In the genomic region with DNA sequence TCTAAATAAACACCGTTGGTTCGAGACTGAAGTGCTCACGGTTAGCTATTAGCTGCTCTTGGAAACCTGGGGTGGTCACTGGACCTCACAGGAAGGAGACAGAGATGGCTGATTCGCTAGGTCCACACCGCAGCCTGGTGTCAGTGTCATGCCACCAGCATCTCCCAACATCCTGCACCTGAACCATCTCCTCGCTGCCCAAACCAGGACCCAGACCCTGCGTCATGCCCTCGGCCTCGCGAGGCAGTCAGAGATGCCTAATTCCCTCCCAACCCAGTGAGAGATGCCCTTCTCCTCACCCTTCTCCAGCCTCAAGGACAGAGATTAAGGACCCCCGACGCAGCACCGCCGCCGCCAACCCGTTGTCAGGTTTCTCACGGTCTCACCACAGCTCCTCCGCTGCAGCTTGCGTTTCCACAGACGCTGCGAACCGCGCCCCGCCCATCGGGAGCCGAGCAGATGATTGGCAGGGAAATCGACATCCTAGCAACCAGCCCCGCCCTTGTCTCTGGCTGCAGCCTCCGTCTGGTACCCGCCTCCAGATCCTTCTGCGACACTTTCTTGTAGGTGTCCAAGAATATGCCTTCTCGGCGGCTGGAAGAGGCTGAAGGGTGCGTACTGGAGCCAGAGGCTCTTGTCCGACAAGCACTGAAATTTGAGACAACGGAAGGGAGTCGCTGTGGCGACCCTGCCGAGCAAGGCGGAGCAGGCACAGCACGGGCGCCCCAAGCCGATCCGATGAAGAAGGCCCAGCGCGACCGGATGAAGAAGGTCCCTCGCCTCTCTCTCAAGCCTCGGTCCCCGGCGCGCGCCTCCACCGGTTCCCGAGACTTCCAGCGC, we compare ENCODE assay signal across 8 mouse cellular contexts. TPM values are rescaled to one million over a fixed set of nuclear protein-coding genes. Genes with fewer than 3 reads are reported as not detected.
A peak's percentile ranks its signal among the peaks of the same experiment; 100 is the strongest.
DNase-seq lines count a peak whose midpoint lies in the region; ATAC-seq and TF ChIP-seq lines count a peak whose summit lies in the region.

Dzank1 (minus strand) TSS at position 434 of the 840 bp plus-strand sequence.
Polr3f (plus strand) TSS at position 738 of the 840 bp plus-strand sequence.

- peak within 1 kb of the TSS; percentile 69 for H3K4me3 ChIP-seq in bone marrow, adult 2 months (replicated peaks; ENCODE audit: control insufficient read depth, low read depth, low read length)
- H3K4me3 ChIP-seq in embryonic facial prominence, embryonic 15.5 days (replicated peaks) = peak within 1 kb of the TSS; percentile 72
- peak within 1 kb of the TSS; percentile 85 for H3K4me3 ChIP-seq in limb, embryonic 14.5 days (replicated peaks; ENCODE audit: low read length)
- peak within 1 kb of the TSS; percentile 98 for H3K4me3 ChIP-seq in midbrain, postnatal 0 days (ENCODE audit: low read depth, low read length)

- H3K4me2 ChIP-seq in embryonic facial prominence, embryonic 15.5 days (replicated peaks) = peak within 1 kb of the TSS; percentile 90
- peak within 1 kb of the TSS; percentile 76 for H3K4me2 ChIP-seq in limb, embryonic 14.5 days (replicated peaks; ENCODE audit: low read depth, low read length, severe bottlenecking)
- peak within 1 kb of the TSS; percentile 82 for H3K4me2 ChIP-seq in midbrain, postnatal 0 days (ENCODE audit: low read depth, low read length, poor library complexity, severe bottlenecking)

- WGBS in bone marrow, adult 2 months = under 1% methylated on average over 56 of the region's 56 CpGs
- 1% methylated on average over 56 of the region's 56 CpGs for WGBS in embryonic facial prominence, embryonic 15.5 days
- WGBS in limb, embryonic 14.5 days = 3% methylated on average over 47 of the region's 56 CpGs
- under 1% methylated on average over 56 of the region's 56 CpGs for WGBS in midbrain, postnatal 0 days

- peak within 1 kb of the TSS; percentile 78 for H3K27ac ChIP-seq in bone marrow, adult 2 months (ENCODE audit: control insufficient read depth, insufficient read depth, low read depth, low read length, poor library complexity)
- H3K27ac ChIP-seq in embryonic facial prominence, embryonic 15.5 days (replicated peaks) = peak within 1 kb of the TSS; percentile 93
- H3K27ac ChIP-seq in limb, embryonic 14.5 days (replicated peaks; ENCODE audit: low read depth, low read length) = peak within 1 kb of the TSS; percentile 92
- H3K27ac ChIP-seq in midbrain, postnatal 0 days (ENCODE audit: low read depth, low read length) = peak within 1 kb of the TSS; percentile 95

- TF ChIP-seq CTCF in bone marrow, adult 2 months (IDR thresholded peaks at IDR 0.05; ENCODE audit: control insufficient read depth, insufficient read depth, low read length) = no peak
- peak; percentile 30; the same call in 1 of the 2 replicates for TF ChIP-seq CTCF in midbrain, postnatal 0 days (IDR thresholded peaks at IDR 0.05)

- H3K4me1 ChIP-seq in bone marrow, adult 2 months (ENCODE audit: control insufficient read depth, insufficient read depth, low read length) = peaks cover 2% of the 10 kb centered on the region; the same call in 1 of the 2 replicates
- peaks cover 14% of the 10 kb centered on the region; the same call in 1 of the 2 replicates for H3K4me1 ChIP-seq in embryonic facial prominence, embryonic 15.5 days
- peaks cover 10% of the 10 kb centered on the region; the same call in 1 of the 2 replicates for H3K4me1 ChIP-seq in limb, embryonic 14.5 days (ENCODE audit: control insufficient read depth, insufficient read depth, low read length)
- H3K4me1 ChIP-seq in midbrain, postnatal 0 days (ENCODE audit: insufficient read depth, low read length) = peaks cover 10% of the 10 kb centered on the region

- peaks cover 7% of the 10 kb centered on the region; the same call in 1 of the 2 replicates for H3K27me3 ChIP-seq in embryonic facial prominence, embryonic 15.5 days
- no peaks in the 10 kb centered on the region for H3K27me3 ChIP-seq in limb, embryonic 14.5 days (ENCODE audit: control insufficient read depth, insufficient read depth, low read length)
- no peaks in the 10 kb centered on the region for H3K27me3 ChIP-seq in midbrain, postnatal 0 days (ENCODE audit: insufficient read depth, low read length)

- TF ChIP-seq POLR2A in bone marrow, adult 2 months (IDR thresholded peaks at IDR 0.05; ENCODE audit: borderline replicate concordance, control insufficient read depth, low read depth, low read length) = peak; percentile 65; the same call in 1 of the 2 replicates
- TF ChIP-seq POLR2A in limb, embryonic 14.5 days (IDR thresholded peaks at IDR 0.05; ENCODE audit: borderline replicate concordance, extremely low read depth, insufficient read depth, insufficient read length) = 0 out of 2 replicates have a peak, but pooled peaks have one; percentile 52

- peaks cover 8% of the 10 kb centered on the region for H3K36me3 ChIP-seq in embryonic facial prominence, embryonic 15.5 days
- peaks cover 7% of the 10 kb centered on the region; the same call in 1 of the 2 replicates for H3K36me3 ChIP-seq in limb, embryonic 14.5 days (ENCODE audit: control insufficient read depth, insufficient read depth, low read length)
- H3K36me3 ChIP-seq in midbrain, postnatal 0 days (ENCODE audit: insufficient read depth, low read length) = peaks cover 5% of the 10 kb centered on the region; the same call in 1 of the 2 replicates

- H3K9ac ChIP-seq in embryonic facial prominence, embryonic 15.5 days = peak within 1 kb of the TSS; percentile 86
- H3K9ac ChIP-seq in limb, embryonic 14.5 days (ENCODE audit: low read depth, low read length, severe bottlenecking) = peak within 1 kb of the TSS; percentile 81
- peak within 1 kb of the TSS; percentile 90 for H3K9ac ChIP-seq in midbrain, postnatal 0 days (replicated peaks; ENCODE audit: low read length, poor library complexity, severe bottlenecking)

- no peaks in the 10 kb centered on the region for H3K9me3 ChIP-seq in embryonic facial prominence, embryonic 15.5 days (replicated peaks)
- H3K9me3 ChIP-seq in limb, embryonic 14.5 days (ENCODE audit: control insufficient read depth, low read length) = no peaks in the 10 kb centered on the region
- H3K9me3 ChIP-seq in midbrain, postnatal 0 days (ENCODE audit: low read length) = no peaks in the 10 kb centered on the region

- peak; percentile 96 for ATAC-seq in embryonic facial prominence, embryonic 15.5 days (ENCODE audit: insufficient number of reproducible peaks, low FRiP score, low TSS enrichment, low read depth)
- peak; percentile 99 for ATAC-seq in limb, embryonic 14.5 days (ENCODE audit: low FRiP score, low read depth)
- peak; percentile 96 for ATAC-seq in midbrain, postnatal 0 days (ENCODE audit: low FRiP score)

- peak; percentile 97 for DNase-seq in 416B (ENCODE audit: low read depth)
- DNase-seq in heart, adult 8-10 months (ENCODE audit: low spot score) = peak; percentile 97
- peak; percentile 99 for DNase-seq in kidney, adult 9 months
- peak; percentile 98 for DNase-seq in limb, embryonic 14.5 days (ENCODE audit: low spot score)
- peak; percentile 98 for DNase-seq in midbrain, postnatal 0 days (ENCODE audit: low spot score)
- DNase-seq in spleen, postnatal 14 days (ENCODE audit: low spot score in 2 of 2) = peak; percentile 90 to 92

RNA-seq across cellular contexts. Expression of gene Dzank1, which starts in this region (rescaled TPM):
- polyA plus RNA-seq in bone marrow, adult 2 months (2011; ENCODE audit: insufficient read depth, insufficient read length, low replicate concordance, missing spikeins) = 0.29 and 0.37 TPM in 2 replicates
- polyA plus RNA-seq in embryonic facial prominence, embryonic 15.5 days (2015; fragmentation: Nextera tagmentation; extraction: Ambion mirVana) = 1.4 and 3.8 TPM in 2 replicates
- total RNA-seq in heart, adult 8-10 months (2022) = 1 to 10 TPM in 2 of 4 experiments, under 1 TPM in 2; 0.57 to 4.0 (median 0.98) TPM
- 1.5 and 1.6 TPM in 2 replicates for polyA plus RNA-seq in limb, embryonic 14.5 days (2012; rRNA removed)
- polyA plus RNA-seq in limb, embryonic 14.5 days (2014; fragmentation: Nextera tagmentation; extraction: Ambion mirVana) = 1.7 and 2.8 TPM in 2 replicates
- total RNA-seq in midbrain, postnatal 0 days (2014; rRNA removed) = 31.0 and 38.6 TPM in 2 replicates
- polyA plus RNA-seq in midbrain, postnatal 0 days (2015; fragmentation: Nextera tagmentation; extraction: Ambion mirVana) = 21.4 and 22.9 TPM in 2 replicates

RNA-seq across cellular contexts. Expression of gene Polr3f, which starts in this region (rescaled TPM):
- polyA plus RNA-seq in bone marrow, adult 2 months (2011; ENCODE audit: insufficient read depth, insufficient read length, low replicate concordance, missing spikeins) = 5.1 and 7.3 TPM in 2 replicates
- 22.6 and 26.0 TPM in 2 replicates for polyA plus RNA-seq in embryonic facial prominence, embryonic 15.5 days (2015; fragmentation: Nextera tagmentation; extraction: Ambion mirVana)
- total RNA-seq in heart, adult 8-10 months (2022) = 10 to 100 TPM; 10.6 to 12.8 (median 11.5) TPM
- polyA plus RNA-seq in limb, embryonic 14.5 days (2012; rRNA removed) = 19.4 and 20.5 TPM in 2 replicates
- 24.9 and 26.6 TPM in 2 replicates for polyA plus RNA-seq in limb, embryonic 14.5 days (2014; fragmentation: Nextera tagmentation; extraction: Ambion mirVana)
- total RNA-seq in midbrain, postnatal 0 days (2014; rRNA removed) = 24.3 and 34.6 TPM in 2 replicates
- polyA plus RNA-seq in midbrain, postnatal 0 days (2015; fragmentation: Nextera tagmentation; extraction: Ambion mirVana) = 22.0 and 28.1 TPM in 2 replicates

Comparison
In these comparisons a context has a peak if more than half of its experiments do, and no peak if none do; other contexts are left out.
1. Peak in every context shown above with its lines: DNase-seq, ATAC-seq, H3K4me3 ChIP-seq and H3K27ac ChIP-seq.